Mouse (Mus musculus): ENCODE measurements at regions not wholly inside any gene's neighbourhood (a gene's known extent, or its start where the extent isn't known, plus 50 kb on each side); places are given as distances from the start of the nearest gene placed in this dataset.

GRCm38 (mm10) chr11:33061570-33061969, 85.6 kb downstream of the Fgf18 start:
- no peak for DNase-seq (ENCODE audit: low read depth, low spot score)

- DNase-seq (ENCODE audit: low read depth, low spot score) = no peak
Measured at GRCm38 (mm10) chr11:33060352-33060751, 86.8 kb downstream of the Fgf18 start.

- DNase-seq (ENCODE audit: low read depth, low spot score) = no peak
Measured at GRCm38 (mm10) chr11:33050216-33050615, 97.0 kb downstream of the Fgf18 start.

GRCm38 (mm10) chr11:33039854-33040792, 107.1 kb downstream of the Fgf18 start:
- DNase-seq (ENCODE audit: low read depth, low spot score) = no peak

GRCm38 (mm10) chr11:33036367-33036766, 110.8 kb downstream of the Fgf18 start:
- no peak for DNase-seq (ENCODE audit: low read depth, low spot score)

- no peak for DNase-seq (ENCODE audit: low read depth, low spot score)
Measured at GRCm38 (mm10) chr11:33028920-33029319, 118.3 kb downstream of the Fgf18 start.

GRCm38 (mm10) chr11:33027121-33027520, 120.1 kb downstream of the Fgf18 start:
- DNase-seq (ENCODE audit: low read depth, low spot score) = no peak

GRCm38 (mm10) chr11:33013229-33014185, 133.7 kb downstream of the Fgf18 start:
- DNase-seq (ENCODE audit: low read depth, low spot score) = no peak

- no peak for DNase-seq (ENCODE audit: low read depth, low spot score)
Measured at GRCm38 (mm10) chr11:33012384-33013160, 134.6 kb downstream of the Fgf18 start.

GRCm38 (mm10) chr11:33008611-33009010, 138.6 kb downstream of the Fgf18 start:
- no peak for DNase-seq (ENCODE audit: low read depth, low spot score)

GRCm38 (mm10) chr11:33007826-33008530, 139.2 kb downstream of the Fgf18 start:
- no peak for DNase-seq (ENCODE audit: low read depth, low spot score)

GRCm38 (mm10) chr11:33007366-33007765, 139.8 kb downstream of the Fgf18 start:
- DNase-seq (ENCODE audit: low read depth, low spot score) = no peak

- DNase-seq (ENCODE audit: low read depth, low spot score) = no peak
Measured at GRCm38 (mm10) chr11:33005183-33005582, 142.0 kb downstream of the Fgf18 start.

GRCm38 (mm10) chr11:33004603-33005002, 142.6 kb downstream of the Fgf18 start:
- DNase-seq (ENCODE audit: low read depth, low spot score) = no peak

- no peak for DNase-seq (ENCODE audit: low read depth, low spot score)
Measured at GRCm38 (mm10) chr11:32999684-33000255, 147.4 kb downstream of the Fgf18 start.

GRCm38 (mm10) chr11:32998687-32999605, 148.3 kb downstream of the Fgf18 start:
- DNase-seq (ENCODE audit: low read depth, low spot score) = no peak

- no peak for DNase-seq (ENCODE audit: low read depth, low spot score)
Measured at GRCm38 (mm10) chr11:32994391-32994790, 152.8 kb downstream of the Fgf18 start.

- no peak for DNase-seq (ENCODE audit: low read depth, low spot score)
Measured at GRCm38 (mm10) chr11:32993439-32993838, 153.8 kb downstream of the Fgf18 start.

GRCm38 (mm10) chr11:32991036-32991616, 156.1 kb downstream of the Fgf18 start:
- DNase-seq (ENCODE audit: low read depth, low spot score) = no peak

Measured in WW6 (cell line).